Mouse (Mus musculus) kidney, adult 18-20 months (tissue): Measurements from ENCODE around the gene Olfr828.

ENCODE experiments used
- DNase-seq: peaks from one replicate; pipeline ENCODE4 v3.0.0; 2021

Gene Olfr828

DNA sequence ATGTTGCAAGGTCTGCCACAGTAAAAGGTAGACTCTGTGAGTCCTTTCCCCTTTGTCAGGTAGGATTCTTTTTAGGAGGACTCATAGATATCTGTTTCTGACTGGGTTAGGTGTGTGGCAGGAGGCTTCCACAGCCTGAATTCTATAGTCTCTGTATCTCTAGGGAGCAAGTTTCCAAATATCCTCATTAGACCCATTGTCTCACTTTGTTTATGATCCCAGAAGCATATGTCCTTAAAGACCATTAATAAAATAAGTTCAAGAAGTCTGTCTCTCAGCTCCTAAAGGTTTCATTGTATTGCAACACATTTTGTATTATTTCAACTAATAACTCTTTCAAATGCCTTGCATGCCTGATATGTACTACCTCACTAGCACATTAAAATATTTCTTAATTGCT lies at the start of gene Olfr828:
Gene Olfr828, minus strand, starts transcription at position 101 of the 400 bp plus-strand sequence.
- no peak for DNase-seq

DNA sequence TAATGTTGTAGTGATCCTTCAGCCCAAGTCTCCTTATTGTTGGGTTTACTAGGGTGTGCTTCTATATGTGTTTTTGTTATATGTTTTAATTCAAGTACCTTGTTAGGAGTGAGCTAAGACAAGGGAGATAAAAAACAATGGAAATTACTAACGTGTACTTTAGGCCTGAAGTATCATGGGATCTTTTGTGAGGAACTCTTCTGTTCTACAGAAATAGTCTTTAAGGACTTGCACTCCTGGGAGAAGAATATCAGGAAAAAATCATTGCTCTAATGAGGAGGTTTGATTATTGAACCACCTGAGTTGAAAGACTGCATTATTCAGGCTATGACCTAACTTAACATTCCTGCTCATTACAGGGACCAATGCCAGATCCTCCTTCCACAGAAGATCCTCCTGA lies 35.3 kb upstream of the Olfr828 start, which contains the start of gene Olfr829:
Gene Olfr829, plus strand, starts transcription at position 301 of the 400 bp plus-strand sequence.
- DNase-seq = no peak

DNA sequence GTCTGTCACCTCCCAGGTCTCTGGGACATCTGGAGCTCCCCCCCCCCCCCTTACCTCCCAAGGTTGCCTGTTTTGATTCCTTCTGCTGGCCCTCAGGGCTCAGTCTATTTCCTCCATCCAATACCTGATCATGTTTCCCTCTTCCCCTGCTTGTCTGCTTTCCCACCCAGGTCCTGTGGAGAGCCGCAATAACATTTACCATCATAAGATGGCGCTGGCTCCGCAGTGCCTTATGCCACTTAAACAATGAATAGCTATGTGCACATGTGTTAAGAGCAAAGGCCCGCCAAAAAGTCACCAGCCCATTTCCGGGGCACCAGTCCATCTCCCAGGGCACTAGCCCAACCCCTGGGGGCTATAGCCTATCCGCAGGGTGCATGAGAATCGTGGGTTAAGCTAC lies 34.0 kb downstream of the Olfr828 start:
- DNase-seq = no peak

DNA sequence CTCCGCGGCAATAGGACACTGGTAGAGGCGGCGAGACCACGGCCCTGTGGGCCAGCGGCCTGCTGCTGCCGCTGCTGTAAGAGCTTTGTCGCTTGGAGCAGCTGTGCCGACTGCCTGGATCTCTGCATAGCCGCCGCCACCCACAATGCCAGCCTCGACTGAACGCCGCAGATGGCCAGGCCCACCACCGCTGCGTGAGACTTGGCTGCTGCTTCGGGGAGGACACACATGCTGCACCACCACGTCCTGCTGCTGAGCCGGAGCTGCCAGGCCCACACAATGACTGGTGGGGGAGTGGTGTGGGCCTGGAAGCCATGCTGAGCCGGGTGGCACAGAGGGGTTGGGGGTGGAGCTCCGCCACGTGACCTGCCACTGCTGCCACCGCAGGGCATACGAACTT lies 39.9 kb downstream of the Olfr828 start:
- no peak for DNase-seq

DNA sequence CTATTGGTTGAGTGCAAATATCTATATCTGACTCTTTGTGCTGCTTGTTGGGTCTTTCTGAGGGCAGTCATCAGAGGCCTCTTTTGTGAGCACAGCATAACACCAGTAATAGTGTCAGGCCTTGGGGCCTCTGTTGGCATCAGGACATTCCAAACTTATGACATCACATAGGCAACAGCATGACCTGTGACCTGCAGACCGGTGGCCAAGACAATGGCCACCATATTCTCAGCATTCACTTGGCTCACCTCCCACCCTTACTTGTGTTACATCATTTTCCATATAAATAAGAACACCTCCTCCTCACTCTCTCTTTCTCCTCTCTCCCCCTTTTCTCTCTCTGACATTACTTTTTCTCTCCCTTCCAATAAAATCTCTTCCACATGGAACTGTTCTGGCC lies 40.3 kb downstream of the Olfr828 start:
- no peak for DNase-seq
